Mouse (Mus musculus): Measurements from ENCODE around the gene Pafah1b1.

The Pafah1b1 gene

GRCm38 (mm10) chr11:74661641-74662040, 62.8 kb downstream of the Pafah1b1 start:
- DNase-seq (ENCODE audit: low spot score) = no peak

DNA sequence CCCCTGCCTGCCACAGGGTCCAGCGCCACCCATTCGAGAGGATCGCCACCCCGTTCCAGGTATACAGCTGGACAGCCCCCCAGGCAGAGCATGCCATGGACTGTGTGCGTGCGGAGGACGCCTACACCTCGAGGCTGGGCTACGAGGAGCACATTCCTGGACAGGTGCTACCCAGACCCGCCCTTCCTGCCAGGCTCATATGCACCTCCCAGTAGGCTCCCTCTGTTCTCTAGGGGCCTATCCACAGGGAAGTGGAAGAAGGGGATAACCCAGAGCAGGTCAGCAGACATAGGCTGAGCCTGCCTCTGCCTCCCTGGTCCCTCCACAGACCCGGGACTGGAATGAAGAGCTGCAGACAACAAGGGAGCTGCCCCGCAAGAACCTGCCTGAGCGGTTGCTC, 64.1 kb downstream of the Pafah1b1 start:
- no peak for DNase-seq (ENCODE audit: low spot score)

GRCm38 (mm10) chr11:74655941-74656340, 68.5 kb downstream of the Pafah1b1 start:
- DNase-seq (ENCODE audit: low spot score) = no peak

GRCm38 (mm10) chr11:74653385-74653784, 71.1 kb downstream of the Pafah1b1 start:
- no peak for DNase-seq (ENCODE audit: low spot score)

DNA sequence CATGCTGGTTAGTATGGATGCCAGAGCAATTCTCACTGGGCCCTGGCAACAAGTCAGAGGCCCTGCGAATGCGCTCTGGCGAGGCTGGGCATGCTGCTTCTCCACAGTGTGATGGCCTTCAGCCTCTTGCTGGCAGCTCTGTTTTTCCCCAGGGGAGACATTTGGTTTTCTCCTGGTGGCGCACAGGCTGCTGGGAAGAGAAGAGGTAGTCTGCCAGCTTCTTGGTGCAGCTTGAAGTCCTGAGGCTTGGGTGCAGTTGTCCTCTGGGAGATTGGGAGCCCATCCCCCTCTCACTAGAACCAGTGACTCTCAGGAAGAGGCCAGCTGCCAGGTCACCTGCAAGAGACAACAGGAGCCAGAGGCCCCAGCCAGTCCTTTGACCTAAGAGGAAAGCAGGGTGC, 71.7 kb downstream of the Pafah1b1 start:
- DNase-seq (ENCODE audit: low spot score) = no peak

DNA sequence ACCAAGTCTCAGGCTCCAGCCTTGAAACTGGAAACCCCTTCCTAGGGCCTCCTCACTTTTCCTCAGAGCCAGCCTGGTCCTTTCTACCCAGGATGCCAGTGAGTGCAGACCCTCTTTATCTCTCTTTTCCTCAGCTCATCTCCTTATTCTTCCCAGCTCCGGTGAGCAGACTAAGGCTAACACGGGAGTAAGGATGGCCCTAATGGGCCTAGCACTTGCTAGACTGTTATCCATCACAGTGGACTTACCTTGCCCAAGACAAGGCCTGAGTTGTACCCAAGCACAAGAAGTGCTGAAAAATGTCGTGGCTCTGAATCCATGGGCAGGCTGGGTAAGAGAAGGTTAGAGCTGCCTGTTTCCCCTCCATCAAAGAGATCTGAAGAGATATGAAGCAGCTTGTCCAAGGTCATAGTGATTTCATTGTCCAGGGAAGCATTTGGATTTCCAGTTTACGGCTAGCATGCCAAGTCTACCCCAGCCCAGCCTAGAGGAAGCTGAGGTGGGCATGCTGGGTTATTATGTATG, 73.8 kb downstream of the Pafah1b1 start:
- DNase-seq (ENCODE audit: low spot score) = no peak

DNA sequence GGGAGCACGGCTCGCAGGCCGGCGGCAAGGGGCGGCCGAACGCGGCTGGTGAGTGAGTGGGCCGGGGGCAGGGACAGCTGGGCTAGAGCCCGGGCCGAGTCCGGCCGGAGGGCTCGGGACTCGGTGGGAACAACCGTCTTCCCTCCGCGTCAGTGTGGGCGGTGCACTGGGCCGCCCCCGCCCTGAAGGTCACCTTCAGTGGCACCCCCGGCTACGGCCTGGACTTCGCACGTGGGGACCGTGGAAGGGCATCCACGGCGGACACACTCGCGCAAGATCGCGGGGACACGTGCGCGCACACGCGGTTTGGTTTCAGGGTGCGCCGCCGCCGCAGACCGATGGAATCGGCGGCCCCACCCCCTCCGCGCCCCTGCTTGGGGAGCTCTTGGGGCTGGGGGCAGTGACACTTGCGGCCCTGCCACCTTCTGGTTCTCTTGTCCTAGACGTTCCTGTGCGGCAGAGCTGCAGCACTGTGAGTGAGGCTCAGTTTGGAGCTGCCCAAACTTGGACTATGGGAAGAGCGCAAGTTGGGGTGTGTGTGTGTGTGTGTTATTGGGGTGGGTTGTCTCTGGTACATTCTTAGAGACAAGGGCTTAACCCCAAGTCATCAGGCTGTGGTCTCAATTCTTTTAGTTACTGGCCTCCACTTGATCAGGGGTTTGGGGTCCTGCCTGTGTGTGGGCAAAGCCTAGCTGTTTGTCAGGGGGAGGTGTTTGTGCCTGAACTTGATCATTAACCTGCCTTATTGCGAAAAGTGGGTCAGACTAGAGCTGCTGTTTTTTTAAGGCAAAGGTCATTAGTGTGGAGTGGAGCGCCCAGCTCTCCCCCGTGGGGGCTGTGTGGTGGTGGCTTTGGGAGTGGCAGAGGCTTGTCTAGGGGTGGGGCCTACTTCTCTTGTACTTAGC, 74.6 kb downstream of the Pafah1b1 start:
- peak; percentile 40 for DNase-seq (ENCODE audit: low spot score)

- DNase-seq (ENCODE audit: low spot score) = peak; percentile 98
These were observed 75.3 kb downstream of the Pafah1b1 start, which contains the start of gene Cluh for GRCm38 (mm10) chr11:74649095-74649646. Gene Cluh, plus strand, starts transcription at chr11:74649495.

GRCm38 (mm10) chr11:74648676-74649075, 75.8 kb downstream of the Pafah1b1 start:
- DNase-seq (ENCODE audit: low spot score) = no peak

GRCm38 (mm10) chr11:74647966-74648365, 76.5 kb downstream of the Pafah1b1 start:
- no peak for DNase-seq (ENCODE audit: low spot score)

- DNase-seq (ENCODE audit: low spot score) = no peak
These were observed 84.8 kb downstream of the Pafah1b1 start for GRCm38 (mm10) chr11:74639628-74640027.

GRCm38 (mm10) chr11:74638791-74639411, 85.6 kb downstream of the Pafah1b1 start:
- no peak for DNase-seq (ENCODE audit: low spot score)

GRCm38 (mm10) chr11:74637971-74638790, 86.3 kb downstream of the Pafah1b1 start:
- DNase-seq (ENCODE audit: low spot score) = peak; percentile 72

- no peak for DNase-seq (ENCODE audit: low spot score)
These were observed 87.0 kb downstream of the Pafah1b1 start for GRCm38 (mm10) chr11:74637486-74637885.

- DNase-seq (ENCODE audit: low spot score) = peak; percentile 56
These were observed 89.8 kb downstream of the Pafah1b1 start for GRCm38 (mm10) chr11:74634490-74635275.

DNA sequence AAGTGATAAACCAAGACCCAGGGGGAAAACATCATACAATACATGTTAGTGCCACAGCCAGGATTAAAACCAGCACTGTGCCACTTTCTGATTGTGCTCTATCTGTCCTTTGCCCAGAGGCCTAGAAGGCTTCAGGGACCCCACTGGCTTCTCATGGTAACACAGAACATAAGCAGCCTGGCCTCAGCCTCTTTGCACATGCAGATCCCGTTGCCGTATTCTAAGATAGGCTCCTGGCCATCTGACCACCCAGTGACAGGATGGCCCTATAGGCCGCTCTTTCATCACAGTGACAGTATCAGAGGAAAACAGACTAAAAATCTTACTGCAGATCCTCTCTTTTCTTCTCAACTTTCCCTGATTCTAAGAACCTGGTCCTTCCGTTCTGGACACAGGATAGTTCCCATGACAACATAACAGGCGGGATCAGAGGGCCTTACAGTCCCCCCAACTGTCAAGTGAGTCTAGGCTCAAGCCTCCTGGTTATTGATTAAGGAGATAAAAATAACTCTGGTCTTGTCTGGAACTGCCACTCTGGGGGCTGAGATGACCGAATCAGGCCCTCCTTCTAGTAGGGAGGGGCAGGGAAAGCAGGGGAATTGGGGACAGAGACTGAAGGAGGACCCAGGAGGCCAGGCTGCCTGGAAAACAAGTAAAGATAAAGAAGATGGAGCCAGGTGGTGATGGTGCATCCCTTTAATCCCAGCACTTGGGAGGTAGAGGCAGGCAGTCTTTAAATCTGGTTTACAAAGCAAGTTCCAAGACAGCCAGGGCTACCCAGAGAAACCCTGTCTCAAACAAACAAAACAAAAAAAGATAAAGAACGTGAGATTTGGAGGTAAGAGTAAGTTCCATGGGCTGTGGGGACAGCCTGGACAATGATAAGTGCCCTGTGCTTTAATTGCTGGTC, 92.3 kb downstream of the Pafah1b1 start:
- no peak for DNase-seq (ENCODE audit: low spot score)

DNA sequence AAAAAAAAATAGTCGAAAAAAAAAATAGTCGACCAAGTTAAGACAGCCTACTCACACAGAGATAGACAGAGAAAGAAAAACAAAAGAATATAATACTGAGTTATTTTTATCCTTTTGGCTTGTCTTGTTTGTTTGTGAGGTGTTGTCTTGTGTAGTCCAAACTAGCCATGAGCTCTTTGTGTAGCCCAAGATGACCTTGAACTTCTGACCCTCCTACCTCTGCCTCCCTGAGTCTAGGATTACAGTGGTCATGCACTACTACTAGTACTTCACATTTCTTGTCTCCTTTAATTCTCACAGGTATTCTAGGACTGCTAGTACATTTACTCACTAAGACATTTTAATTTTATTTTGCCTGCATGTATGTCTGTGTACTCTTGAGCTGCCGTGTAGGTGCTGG, 97.0 kb downstream of the Pafah1b1 start:
- DNase-seq (ENCODE audit: low spot score) = no peak

- no peak for DNase-seq (ENCODE audit: low spot score)
These were observed 99.1 kb downstream of the Pafah1b1 start for GRCm38 (mm10) chr11:74625333-74625732.

Data from urinary bladder, postnatal 25 days (tissue).